Mouse (Mus musculus): ENCODE data around the gene Hmgn1.
"Not testable (repeated sequence)": the region's sequence is repeated elsewhere in the genome, so short reads cannot be mapped to it uniquely, and the experiment has no call there.

The Hmgn1 gene

DNA sequence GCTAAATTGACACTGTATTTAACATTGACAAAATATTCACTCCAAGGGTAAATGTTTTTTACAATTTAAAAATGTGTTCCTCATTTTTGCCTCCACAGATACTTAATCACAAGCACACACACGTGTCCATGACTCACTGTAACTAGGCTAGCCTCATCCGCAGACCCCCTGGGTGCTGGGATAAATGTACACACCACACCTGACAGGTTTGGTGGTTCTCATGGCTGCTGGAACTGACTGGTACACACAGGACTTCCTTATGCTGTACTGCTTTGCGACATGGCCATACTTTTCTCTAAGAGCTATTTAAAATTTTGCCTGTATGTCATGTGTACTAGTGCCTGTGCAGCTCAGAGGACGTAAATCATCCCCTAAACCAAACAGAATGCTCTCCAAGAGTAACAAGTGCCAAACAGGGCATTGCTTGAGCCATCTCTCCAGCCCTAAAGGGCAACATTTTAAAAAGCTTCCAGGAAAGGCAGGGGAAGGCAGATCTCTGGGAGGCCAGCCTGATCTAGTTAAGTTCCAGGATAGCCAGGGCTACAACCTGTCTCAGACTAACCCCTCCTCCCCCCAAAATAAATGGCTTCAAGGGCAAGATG is 7.4 kb downstream of the Hmgn1 start:
- DNase-seq = peak; percentile 20 to 24

- peak; percentile 36 to 40 for DNase-seq
Measured at GRCm38 (mm10) chr16:96114729-96115128, 12.8 kb downstream of the Hmgn1 start.

DNA sequence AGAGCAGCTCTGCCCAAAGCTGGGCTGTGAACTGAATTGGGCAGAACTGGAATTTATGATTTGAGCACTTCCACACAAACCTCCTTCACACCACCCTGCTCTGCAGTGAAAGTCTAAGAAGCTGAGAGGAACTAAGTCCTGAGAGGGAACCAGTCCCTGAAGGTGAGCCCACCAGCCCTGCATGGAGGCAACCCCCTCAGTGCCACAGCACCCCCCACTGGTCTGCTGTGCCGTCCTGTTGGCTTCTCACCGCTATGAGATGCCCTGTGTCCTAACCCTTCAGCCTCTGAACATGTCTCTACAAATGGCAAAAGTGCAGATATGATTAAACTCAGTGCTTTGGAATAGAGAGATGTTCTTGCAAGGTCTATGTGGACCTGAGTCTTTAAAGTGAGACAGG is 14.8 kb downstream of the Hmgn1 start:
- peak; percentile 57 to 61 for DNase-seq

GRCm38 (mm10) chr16:96110655-96111345 is 16.7 kb downstream of the Hmgn1 start:
- peak; percentile 52 to 65 for DNase-seq

GRCm38 (mm10) chr16:96109673-96110072 is 17.9 kb downstream of the Hmgn1 start:
- peak; percentile 59 to 63 for DNase-seq

GRCm38 (mm10) chr16:96103036-96103435 is 24.5 kb downstream of the Hmgn1 start:
- no peak for DNase-seq

DNA sequence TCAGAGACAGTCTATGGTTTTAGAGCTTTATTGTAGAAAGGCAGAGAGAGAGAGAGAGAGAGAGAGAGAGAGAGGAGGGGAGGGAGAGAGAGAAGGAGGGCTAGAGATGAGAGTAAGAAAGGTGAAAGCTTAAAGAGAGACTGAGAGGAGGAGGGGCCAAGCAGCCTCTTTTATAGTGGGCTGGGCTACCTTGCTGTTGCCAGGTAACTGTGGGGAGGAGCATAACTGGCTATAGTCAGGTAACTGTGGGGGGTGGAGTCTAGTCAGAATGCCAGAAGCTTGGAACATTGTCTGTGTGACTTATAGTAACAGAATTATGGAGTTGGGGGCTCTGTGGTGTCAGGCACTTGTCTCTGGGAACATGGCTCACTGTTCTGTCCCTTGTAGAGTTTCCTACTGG is 29.7 kb downstream of the Hmgn1 start:
- not testable (repeated sequence) for DNase-seq

DNA sequence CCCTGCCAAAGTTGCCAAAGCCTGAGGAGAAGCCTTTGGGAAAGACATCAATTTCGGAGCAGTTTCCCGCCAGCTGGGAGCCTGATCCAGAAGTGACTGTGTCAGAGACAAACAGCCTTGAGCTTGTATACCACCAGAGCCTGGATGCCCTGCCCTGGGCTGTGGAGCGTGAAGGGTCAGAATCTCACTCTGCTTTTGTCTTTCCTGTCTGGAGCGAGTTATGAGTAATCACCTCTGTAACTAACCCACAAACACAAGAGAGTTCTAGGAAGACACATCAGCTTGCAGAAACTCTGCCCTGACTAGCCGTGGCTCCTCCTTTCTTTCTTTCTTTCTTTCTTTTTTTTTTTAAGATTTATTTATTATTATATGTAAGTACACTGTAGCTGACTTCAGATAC is 31.6 kb downstream of the Hmgn1 start:
- DNase-seq = no peak

DNA sequence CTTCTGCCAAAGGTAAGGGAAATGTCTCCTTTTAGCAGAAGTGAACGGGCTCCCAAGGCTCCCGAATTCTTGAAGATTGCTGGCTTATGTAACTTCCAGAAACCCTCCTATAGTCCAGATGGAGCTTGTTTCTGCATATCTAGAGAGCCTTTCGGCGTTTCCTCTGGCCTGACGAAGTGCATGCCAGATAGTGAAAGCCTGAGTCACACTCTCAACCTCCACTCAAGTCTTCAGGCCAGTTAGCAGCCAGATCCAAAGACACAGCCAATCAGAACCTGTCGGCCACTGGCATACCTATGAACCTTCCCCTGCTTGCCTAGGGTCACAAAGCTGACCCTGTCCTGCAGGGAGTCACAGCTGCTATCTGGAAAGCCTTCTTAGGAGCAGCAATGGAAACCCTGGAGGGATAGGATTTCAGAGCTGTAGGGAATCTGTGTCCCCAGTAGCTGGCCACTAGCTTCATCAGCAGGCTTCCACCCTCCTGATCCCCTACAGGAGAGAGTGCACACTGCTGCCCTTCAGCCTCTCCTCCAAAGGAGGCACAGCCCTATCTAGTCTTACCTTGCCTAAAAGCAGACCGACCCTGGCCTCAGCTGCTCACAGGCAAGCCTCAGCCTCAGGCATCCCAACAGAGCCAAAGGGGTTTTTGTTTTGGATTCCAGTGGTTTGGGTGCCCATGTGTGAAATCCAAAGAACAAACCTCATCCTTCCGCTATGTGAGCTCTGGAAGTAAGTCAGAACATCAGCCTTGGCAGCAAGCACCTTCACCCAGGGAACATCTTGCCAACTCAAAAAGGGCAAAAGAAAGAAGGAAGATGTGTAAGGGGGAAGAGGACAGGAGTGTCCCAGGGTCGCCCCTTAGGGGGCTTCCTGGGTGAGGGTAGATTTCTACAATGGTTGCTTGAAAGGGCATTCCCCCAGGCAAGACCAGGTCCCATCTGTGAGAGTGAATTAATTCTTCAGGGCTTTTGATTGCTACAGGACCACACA is 35.7 kb downstream of the Hmgn1 start:
- peak in 1 of 2 experiments; percentile 41 for DNase-seq

- DNase-seq = no peak
Measured at GRCm38 (mm10) chr16:96088120-96088519, 39.4 kb downstream of the Hmgn1 start.

DNA sequence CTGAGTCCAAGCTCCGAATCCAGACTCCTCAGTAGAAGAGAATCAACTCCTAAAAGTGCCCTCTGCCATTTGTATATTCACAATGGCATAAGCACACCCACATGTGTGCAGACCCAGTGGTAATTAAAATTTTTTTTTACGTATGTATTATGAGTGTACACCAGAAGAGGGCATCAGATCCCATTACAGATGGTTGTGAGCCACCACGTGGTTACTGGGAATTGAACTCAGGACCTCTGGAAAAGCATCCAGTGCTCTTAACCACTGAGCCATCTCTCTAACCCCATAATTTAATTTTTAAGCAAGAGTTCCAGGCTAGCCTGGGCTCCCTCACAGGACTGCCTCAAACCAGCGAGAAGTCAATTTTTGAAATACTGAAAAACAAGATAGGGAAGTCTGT is 40.1 kb downstream of the Hmgn1 start:
- no peak for DNase-seq

DNA sequence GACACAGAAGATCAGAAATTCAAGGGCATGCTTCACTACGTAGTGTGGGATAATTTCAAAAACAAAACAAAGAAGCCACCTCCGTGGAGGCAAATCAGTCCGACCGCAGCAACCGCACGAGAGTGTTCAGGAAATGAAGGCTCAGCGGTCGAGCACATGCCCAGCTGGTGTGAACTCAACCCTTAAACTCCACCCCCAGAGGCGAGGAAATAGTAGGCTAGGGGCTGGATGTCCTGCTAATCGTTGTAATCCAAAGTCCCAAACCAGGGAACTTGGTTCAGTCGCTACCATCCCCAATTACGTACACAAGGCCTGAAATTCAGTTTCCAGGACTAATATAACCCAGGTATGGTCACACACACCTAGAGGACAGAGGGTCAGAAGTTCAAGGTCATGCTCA is 40.5 kb downstream of the Hmgn1 start:
- DNase-seq = peak; percentile 82 to 85

DNA sequence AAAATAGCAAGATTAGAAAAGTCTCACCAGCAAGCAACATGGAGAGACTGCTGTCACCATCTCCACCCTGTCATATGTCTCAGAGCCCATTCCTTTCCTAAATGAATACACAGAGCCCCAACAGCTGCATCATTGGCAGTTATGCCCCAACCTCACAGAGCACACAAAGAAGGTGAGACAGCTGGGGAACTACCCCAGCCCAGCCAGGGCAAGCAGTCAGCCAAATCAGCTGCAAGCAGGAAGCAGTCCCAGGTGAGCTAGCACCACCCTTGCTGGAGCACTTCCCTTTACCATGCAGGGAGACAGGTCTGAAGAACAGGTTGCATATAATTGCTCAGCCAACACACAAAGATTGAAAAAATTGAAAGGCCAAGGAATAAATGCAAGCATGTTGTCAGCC is 41.9 kb downstream of the Hmgn1 start:
- peak; percentile 74 to 79 for DNase-seq

GRCm38 (mm10) chr16:96083179-96083646 is 44.3 kb downstream of the Hmgn1 start:
- DNase-seq = peak in 1 of 2 experiments; percentile 57

DNA sequence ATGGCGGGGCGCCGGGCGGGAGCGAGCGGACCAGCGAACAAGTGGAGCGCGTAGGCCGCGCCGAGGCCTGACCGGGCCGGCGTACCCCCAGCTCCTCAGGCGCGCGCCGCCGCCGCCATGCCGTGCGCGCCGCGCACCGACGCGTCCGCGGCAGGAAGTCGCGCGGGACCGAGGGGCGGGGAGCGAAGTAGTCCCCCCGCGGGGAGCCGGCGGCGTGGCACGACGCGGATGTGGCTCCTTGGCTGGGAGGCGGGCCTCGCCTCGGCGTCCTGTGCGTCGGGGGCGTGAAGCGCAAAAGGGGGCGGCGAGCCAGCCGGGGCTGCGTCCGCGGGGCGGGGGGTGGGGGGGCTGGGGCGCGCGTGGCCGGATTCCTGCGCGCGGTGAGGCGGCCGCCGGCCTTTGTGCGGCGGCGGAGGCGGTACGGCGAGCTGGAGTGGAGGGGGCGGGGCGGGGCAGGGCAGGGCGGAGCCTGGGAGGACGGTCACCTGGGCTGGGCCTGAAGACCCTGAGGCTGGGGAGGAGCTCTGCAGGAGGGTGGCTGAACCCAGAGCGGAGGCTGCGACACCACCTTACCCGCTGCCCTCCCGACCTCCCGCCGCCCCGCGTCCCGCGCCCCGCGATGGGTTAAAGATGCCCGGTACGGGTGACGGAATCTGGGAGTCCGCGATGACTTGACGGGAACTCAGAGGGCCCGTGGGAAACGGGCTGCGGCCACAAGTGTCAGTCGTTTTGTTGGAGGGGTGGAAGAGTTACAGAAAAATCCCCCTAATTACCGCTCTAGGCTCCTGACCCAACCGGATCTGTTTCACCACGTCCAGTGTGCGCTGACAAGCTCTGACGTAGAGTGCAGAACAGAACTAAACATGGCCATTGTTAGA is 45.0 kb downstream of the Hmgn1 start, which contains the start of gene Brwd1:
TSS of gene Brwd1 (minus strand) at position 226 of the 878 bp plus-strand sequence.
- peak; percentile 87 to 89 for DNase-seq

GRCm38 (mm10) chr16:96081742-96082241 is 45.7 kb downstream of the Hmgn1 start:
- DNase-seq = no peak

GRCm38 (mm10) chr16:96081331-96081730 is 46.2 kb downstream of the Hmgn1 start:
- DNase-seq = peak; percentile 90

GRCm38 (mm10) chr16:96080524-96080923 is 47.0 kb downstream of the Hmgn1 start:
- DNase-seq = no peak

Measured in B cell, adult 2 months (primary cell).